Mouse (Mus musculus) c-Kit-positive CD71-negative TER-119-negative erythroid progenitor cells, embryonic 14.5 days (primary cell): ENCODE data around the gene Klk1b1.
"Not testable (repeated sequence)": the region's sequence is repeated elsewhere in the genome, so short reads cannot be mapped to it uniquely, and the experiment has no call there.

Experiments used
- DNase-seq: peaks from one replicate; pipeline ENCODE4 v3.0.0-alpha.2; 2013; ENCODE audit warnings: low read depth

The Klk1b1 gene

DNA sequence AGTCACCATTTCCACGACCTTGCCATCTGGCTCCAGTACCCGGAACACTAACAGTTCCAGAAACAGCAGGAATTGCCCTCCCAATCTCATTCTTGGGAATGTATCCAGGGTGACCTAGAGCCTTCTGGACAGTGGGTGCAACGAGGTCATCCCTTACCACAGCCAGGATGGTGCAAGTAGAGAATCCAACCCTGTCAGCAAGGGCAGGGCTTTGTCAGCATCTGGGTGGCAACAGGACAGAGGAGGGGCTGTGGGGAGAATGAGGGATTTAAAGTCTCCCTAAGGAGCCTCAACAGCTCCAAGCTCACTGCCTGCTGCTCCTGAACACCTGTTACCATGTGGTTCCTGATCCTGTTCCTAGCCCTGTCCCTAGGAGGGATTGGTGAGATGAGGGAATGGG, at the start of gene Klk1b1:
Klk1b1 (plus strand) TSS at position 301 of the 400 bp plus-strand sequence.
- DNase-seq = no peak

DNA sequence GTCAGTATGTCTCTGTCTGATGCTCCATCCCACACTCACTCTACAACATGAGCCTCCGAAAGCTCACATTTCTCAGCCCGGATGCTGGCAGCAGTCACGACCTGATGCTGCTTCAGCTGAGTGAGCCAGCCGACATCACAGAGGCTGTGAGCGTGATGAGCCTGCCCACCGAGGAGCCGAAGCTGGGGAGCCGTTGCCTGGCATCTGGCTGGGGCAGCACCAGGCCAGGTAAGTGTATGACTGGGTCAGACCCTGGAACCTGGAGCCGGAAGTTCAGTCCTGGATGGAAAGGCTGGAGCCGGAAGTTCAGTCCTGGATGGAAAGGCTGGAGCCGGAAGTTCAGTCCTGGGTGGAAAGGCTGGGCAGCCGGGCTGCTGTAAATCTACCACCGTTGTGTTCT, 48.1 kb upstream of the Klk1b1 start:
- DNase-seq = no peak

DNA sequence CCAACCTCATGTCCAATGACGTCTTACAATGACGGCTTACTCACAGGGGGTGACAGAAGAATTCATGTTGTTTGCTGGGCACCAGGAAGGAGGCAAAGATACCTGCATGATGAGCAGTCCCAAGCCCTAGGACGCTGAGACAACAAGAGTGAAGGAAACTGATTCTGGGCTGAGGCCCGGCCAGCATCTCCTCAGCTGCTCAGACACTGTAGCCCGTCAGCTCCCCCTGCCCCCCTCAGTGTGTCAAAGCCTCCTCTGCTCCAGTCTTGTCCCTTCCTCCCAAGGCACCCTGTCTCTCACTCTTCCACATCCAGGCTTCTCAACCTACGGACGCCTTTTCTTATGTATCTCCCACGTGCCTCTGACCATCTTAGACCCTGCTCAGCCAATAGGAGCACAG, 47.7 kb upstream of the Klk1b1 start:
- no peak for DNase-seq

- peak; percentile 60 for DNase-seq
Observed at GRCm38 (mm10) chr7:43919559-43920451, 46.7 kb upstream of the Klk1b1 start.

DNA sequence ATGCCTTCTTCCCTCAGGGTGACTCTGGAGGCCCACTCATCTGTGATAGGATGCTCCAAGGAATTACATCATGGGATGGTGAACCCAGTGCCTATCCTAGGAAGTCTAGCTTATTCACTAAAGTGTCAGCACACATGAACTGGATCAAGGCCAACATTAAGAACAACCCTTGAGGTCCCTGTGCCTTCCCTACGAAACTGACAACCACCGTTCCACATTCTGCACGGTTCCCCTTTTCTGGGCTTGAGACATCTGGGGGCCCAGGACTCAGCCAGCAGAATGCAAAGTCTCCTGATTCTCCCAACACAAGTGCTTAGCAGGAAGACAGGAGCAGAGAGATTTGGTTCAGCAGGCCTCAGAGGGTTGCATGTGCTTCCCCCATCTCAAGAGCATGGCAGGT, 46.0 kb upstream of the Klk1b1 start:
- DNase-seq = peak; percentile 12

DNA sequence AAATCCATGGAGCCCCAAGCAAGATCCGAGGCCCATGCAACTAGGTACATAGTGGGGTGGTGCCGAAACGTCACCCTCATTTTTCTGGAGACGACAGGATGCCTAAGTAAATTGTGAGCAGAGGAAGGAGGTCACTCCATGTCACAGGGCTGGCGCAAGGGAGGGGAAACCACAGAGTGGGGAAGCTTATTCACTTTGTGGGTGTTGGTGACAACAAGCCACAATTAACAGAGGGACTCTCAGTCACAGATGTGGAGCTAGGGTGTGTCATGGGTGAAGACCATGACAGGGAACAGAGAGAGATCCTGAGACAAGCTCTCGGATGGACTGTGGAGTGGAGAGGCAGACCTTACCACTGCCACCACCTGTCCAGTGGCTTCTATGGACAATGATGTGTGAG, 45.5 kb upstream of the Klk1b1 start:
- DNase-seq = no peak

DNA sequence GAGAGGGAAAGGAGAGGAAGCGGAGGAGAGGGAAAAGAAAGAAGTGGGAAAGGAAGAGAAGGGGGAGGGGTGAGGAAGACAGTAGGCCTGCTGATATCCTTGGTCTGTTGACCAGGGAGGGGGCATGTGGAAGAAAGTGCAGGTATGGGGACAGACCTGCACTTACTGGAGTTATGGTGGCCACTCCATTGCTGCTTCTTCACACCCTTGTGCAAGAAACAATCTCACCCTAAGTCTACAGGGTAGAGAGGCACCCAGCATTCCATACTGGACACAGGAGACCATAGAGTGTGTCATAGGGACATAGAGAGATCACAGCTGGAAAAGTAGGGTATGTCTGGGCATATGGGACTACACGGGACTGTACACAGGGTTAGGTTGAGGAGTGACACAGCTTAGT, 44.6 kb upstream of the Klk1b1 start:
- DNase-seq = no peak

DNA sequence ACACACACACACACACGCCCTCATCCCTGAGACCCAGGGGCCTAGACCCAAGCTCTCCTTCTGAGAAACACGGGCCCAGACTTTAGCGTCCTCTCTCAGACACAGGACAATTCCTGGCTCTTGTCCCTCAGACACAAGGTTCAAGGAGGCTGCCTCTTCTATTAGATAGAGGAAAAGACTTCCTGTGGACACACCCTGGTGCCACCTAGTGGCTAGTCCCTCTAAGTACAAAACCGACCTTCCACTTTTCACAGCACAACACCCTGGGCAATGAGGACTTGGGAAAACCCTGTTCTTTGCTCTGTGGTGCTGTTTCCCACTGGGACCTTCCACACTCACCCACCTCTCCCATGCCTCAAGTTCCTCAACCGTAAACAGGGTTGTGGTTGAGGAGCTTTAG, 40.6 kb upstream of the Klk1b1 start:
- DNase-seq = no peak

- peak; percentile 17 for DNase-seq
Observed at GRCm38 (mm10) chr7:43928521-43928920, 38.0 kb upstream of the Klk1b1 start.

DNA sequence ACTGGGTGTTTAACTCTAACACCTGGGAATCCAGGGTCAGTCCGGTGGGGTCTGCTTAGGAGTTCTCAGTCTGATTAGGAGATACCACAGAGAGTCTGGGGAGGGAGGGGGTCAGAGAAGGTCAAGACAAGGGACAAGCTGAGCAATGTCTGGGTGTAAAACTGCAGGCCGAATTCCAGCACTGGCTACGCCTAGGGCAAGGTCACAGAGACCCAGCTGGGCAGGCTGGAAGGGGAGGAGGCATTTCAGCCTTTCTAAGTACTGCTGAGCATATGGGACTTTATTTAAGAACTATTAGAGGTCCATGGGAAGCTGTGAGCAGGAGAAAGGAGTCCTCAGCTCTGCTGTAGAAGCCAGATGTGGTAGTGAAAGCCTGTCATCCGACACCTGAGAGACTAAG, 34.2 kb upstream of the Klk1b1 start:
- DNase-seq = no peak

GRCm38 (mm10) chr7:43933440-43933839, 33.1 kb upstream of the Klk1b1 start, which contains the start of gene Klk15:
Klk15 (plus strand) TSS chr7:43933740.
- DNase-seq = no peak

DNA sequence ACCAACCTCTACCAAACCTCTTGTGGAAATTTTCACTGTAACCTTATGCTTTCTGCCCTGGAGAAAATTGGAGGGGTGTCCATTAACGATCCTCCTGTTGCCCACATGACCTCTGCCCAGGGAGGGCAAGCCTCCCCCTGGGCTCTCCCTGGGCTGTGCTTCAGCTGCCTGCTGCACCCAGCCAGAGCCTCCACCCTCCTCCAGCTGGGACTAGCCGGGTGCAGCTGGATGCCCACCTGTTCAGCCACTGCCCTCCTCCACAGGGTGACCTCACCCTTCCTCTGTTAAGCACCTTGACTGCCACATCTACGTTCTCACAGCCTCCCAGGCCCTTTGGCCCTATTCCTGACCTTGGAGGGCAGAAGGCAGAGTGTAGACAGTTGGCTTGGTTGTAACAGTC, 31.8 kb upstream of the Klk1b1 start:
- DNase-seq = no peak

- DNase-seq = no peak
Observed at GRCm38 (mm10) chr7:43936551-43936950, 30.0 kb upstream of the Klk1b1 start.

DNA sequence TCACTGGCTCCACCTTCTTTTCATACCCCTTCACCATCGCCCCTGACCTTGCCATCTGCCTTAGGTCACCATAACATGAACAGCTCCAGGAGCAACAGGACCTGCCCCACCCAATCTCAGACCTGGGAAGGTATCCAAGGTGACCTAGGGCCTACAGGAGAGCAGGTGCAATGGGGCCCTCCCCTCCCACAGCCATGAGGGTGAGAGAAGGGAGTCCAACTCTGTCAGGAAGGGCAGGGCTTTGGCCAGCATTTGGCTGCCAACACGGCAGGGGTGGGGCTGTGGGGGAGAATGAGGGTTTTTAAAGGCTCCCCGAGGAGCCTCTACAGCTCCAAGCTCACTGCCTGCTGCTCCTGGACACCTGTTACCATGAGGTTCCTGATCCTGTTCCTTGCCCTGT, 24.3 kb upstream of the Klk1b1 start:
- not testable (repeated sequence) for DNase-seq

GRCm38 (mm10) chr7:43944727-43945264, 21.8 kb upstream of the Klk1b1 start:
- no peak for DNase-seq

GRCm38 (mm10) chr7:43950364-43950763, 16.2 kb upstream of the Klk1b1 start, which contains the start of gene Klk1b8:
Klk1b8 (plus strand) TSS chr7:43950664.
- DNase-seq = no peak

- no peak for DNase-seq
Observed at GRCm38 (mm10) chr7:43952703-43953102, 13.8 kb upstream of the Klk1b1 start.

GRCm38 (mm10) chr7:43967058-43967457, 507 bp downstream of the Klk1b1 start:
- no peak for DNase-seq

DNA sequence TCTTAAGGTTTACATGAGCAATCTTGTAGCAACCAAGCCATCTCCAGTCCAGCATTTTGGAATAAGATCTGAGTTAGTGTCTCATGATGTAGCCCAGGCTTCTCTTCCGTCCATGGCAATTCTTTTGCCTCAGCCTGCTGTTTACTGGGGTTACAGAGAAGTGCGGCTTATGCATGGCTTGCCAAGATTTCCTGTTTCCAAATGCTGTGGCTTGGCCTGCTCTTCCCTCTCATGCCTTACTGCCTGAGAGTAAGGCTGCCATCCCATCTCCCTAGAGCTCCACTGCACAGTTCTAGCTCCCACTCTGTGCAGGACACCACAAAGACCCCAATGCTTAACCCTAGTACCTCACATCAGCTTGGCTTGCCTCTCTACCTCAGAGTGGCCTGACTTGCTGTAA, 1.1 kb downstream of the Klk1b1 start:
- DNase-seq = no peak

GRCm38 (mm10) chr7:43975761-43976160, 9.2 kb downstream of the Klk1b1 start, which contains the start of gene Klk1b9:
Klk1b9 (plus strand) TSS chr7:43976061.
- DNase-seq = not testable (repeated sequence)

DNA sequence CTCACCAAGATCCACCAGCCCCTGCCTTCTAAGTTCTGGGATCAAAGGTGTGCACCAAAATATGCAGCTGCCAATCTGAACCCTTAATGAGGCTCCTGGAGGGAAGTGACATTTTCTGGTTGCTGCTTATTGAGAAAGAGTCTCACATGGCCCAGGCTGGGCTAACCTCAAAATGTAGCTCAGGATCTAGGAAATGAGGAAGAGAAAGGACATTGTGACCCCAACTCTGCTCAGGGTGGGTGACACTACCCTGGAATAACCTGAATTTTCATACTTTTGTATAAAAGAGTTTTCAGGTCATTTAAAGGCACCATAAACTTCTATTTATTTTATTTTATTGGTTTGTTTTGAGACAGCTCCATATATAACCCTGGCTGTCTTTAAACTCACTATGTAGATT, 19.1 kb downstream of the Klk1b1 start:
- DNase-seq = no peak

GRCm38 (mm10) chr7:43994821-43995220, 28.3 kb downstream of the Klk1b1 start:
- DNase-seq = not testable (repeated sequence)

DNA sequence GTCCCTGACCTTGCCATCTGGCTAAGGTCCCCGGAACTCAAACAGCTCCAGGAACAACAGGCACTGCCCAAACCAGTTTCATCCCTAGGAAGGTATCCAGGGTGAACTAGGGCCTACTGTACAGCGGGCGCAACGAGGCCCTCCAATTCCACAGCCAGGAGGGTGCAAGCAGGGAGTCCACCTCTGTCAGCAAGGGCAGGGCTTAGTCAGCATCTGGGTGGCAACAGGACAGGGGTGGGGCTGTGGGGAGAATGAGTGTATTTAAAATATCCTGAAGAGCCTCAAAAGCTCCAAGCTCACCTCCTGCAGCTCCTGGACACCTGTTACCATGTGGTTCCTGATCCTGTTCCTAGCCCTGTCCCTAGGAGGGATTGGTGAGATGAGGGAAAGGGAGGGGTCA, 29.0 kb downstream of the Klk1b1 start, which contains the start of gene Klk1b11:
Klk1b11 (plus strand) TSS at position 301 of the 400 bp plus-strand sequence.
- not testable (repeated sequence) for DNase-seq
